Mouse (Mus musculus) adrenal gland, postnatal 25 days (tissue): Measurements from ENCODE around the gene Napepld. TPM values are rescaled to one million over a fixed set of nuclear protein-coding genes. Genes with fewer than 3 reads are reported as not detected.
"Not testable (repeated sequence)": the region's sequence is repeated elsewhere in the genome, so short reads cannot be mapped to it uniquely, and the experiment has no call there.

Experiments used
- DNase-seq: peaks from one replicate; pipeline ENCODE4 v3.0.0; 2021; ENCODE audit warnings: mixed read lengths
- long read RNA-seq: library from polyadenylated mRNA; stranded (forward); transcript quantifications from one replicate; pipeline ENCODE4 v2.0.0, GENCODE M21; 2021
- total RNA-seq: library from RNA; stranded (reverse); gene quantifications from 2 replicates; pipeline ENCODE4 v1.2.3, GENCODE M21; 2021

Gene Napepld
- 47.6 and 63.1 TPM in 2 replicates for total RNA-seq
- long read RNA-seq, transcript Napepld-201 (5 exons, 3,724 nt), result major isoform, 18 of 38 reads
- long read RNA-seq, partial matches to known transcripts, result 7 of 38 reads
- long read RNA-seq, other reads (novel, unspliced or antisense), result 9 of 38 reads

DNA sequence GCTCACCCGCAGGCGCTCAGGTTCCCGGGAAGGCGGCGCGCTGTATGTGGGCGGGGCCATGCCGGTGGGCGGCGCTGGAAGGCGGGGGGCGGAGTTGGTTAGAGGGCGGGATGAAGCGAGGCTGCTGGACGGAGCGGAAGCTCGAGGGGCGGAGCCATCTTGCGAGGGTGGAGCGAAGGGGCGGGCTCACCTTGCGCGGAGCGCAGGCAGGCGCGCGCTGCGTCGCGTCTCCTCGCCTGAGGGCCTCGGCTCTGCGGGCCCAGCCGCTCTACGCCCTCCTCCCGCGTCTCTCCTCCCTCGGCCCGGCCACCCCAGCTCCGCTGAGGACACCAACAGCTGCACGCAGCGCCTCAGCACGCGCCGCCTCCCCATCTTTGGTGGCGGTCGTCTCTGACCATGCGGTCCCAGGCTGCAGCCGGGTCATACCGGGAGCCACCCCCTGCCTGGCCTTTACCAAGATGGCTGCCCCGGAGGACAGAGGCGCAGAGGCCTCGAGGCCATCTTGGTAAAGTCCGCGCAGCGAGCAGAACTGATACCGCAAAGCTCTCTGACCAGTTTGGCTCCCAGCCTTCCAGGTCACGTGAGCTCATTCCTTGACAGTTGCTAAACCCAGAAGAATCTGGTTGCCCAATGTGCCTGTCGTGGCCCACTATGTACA, at the start of gene Napepld:
TSS of gene Napepld (minus strand) at position 46 of the 658 bp plus-strand sequence.
- peak; percentile 99 for DNase-seq

DNA sequence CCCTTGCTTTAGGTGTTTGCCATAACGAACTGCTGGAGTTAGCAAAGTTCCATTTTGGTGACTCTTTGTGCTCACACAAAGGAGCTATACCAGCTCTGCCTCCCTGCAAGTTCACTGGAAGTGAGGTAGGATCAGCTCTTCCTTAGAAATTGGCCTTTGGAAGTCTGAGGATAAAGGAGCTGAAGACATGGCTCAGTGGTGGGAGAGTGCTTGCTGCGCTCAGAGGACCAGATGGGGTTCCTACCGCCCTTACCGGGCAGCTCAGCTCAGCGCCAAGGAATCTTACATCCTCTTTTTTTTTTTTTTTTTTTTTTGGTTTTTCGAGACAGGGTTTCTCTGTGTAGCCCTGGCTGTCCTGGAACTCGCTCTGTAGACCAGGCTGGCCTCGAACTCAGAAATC, 44.8 kb upstream of the Napepld start:
- no peak for DNase-seq

DNA sequence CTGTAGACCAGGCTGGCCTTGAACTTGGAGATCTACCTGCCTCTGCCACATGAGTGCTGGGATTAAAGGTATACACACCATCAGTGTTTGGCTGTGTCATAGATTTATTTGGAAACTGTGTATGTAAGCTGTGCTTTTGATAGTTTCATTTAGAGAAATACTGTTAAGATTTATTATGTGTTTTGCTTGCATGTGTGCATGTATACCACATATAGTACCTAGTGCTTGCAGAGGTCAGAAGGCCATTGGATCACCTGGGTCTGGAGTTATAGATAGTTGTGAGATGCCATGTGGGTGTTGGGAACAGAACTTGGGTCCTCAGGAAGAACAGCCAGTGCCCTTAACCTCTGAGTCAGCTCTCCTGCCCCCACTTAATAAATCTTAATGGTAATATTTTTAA, 43.5 kb upstream of the Napepld start:
- DNase-seq, result no peak

DNA sequence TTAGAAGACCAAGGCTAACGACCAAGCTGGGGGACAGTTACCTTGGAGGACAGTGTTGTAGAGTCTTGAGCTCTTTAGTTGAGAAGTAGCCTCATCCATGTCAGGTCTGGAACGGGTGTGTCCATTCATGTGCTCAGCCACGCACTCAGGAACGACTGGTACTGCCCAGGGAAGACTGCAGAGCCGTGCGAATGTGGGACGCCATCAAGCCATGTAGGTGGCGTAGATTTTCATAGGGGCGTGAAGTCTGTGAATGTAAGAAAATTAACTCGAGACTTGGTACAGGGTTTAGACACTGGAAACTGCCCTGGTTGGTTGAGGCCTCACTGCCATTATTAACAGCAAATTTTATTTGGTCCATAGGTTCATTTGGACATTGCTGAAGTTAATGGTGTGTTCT, 42.4 kb upstream of the Napepld start:
- DNase-seq, result no peak

DNA sequence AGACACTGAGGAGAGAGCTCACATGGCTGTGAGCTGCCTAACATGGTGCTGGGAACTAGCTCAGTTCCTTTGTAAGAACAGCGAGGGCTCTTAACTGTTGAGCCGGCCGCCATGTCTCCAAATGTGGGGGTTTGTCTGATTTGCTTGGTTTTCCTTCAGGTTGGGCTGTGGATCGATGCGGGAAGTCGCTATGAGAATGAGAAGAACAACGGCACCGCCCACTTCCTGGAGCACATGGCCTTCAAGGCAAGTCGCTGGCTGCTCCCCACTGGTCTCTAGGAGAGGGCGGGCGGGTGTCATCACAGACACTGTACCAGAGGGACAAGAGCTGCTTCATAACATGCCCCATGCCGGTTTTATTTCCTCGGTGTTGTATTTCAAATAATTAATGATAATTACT, 38.7 kb upstream of the Napepld start:
- no peak for DNase-seq

DNA sequence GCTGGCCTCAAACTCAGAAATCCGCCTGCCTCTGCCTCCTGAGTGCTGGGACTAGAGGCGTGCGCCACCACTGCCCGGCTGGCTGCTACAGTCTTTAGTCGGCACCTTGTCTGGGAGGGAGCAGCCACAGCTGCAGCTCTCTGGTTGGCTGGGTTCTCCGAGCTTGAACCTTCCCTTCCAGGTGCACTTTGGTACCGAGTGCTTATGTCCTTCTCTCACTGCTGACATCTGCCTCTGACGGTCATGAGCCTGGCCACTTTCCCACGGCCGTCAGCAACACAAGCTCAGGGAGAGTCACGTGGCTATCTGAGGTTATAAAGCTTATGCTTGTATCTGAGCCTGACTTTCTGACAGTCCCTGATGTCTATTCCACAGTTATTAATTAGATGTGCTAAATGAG, 37.9 kb upstream of the Napepld start:
- no peak for DNase-seq

DNA sequence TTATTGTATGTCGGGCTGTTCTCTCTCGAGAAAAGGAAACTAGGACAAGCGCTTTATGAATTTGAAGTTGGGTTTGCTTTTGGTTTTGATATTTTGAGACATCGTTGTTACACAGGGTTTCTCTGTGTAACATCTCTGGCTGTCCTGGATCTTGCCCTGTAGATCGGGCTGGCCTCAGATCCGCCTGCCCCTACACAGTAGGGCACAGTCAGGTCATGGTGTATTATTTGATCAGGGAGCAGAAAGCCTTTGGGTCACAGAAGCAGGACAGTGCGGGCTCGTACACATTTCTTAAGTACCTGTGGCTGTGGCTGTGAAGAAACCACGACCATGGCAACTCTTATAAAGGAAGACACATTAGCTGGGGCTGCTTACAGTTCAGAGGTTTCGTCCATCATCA, 36.4 kb upstream of the Napepld start:
- DNase-seq, result no peak

DNA sequence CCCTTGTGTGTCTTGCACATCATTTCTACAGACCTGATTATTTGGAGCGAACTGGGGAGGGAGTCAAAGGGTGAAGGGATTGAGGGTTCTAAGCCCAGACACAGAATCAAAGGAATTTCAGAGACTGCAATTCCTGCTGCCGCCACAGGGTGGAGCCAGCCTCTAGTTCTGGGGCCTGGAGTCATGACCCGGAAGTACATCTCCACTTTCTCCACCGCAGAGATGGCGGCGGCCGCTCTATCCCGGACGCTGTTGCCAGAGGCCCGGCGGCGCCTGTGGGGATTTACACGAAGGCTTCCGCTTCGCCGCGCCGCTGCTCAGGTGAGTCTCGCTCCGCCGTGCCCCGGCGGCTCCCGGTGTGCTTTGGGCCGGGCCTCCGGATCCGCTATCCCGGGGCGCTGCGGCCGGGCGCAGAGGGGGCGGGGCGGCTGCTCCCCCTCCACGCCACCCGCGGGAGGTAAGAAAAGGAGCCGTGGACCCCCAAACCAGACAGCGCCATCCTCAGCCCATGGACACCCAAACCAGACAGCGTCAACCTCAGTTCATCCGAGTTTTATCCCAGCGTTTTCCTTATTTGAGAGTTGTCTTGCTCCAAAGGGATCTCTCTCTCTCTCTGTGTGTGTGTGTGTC, 35.9 kb upstream of the Napepld start, which contains the start of gene Pmpcb:
TSS of gene Pmpcb (plus strand) at position 186 of the 630 bp plus-strand sequence.
- DNase-seq, result peak; percentile 82

DNA sequence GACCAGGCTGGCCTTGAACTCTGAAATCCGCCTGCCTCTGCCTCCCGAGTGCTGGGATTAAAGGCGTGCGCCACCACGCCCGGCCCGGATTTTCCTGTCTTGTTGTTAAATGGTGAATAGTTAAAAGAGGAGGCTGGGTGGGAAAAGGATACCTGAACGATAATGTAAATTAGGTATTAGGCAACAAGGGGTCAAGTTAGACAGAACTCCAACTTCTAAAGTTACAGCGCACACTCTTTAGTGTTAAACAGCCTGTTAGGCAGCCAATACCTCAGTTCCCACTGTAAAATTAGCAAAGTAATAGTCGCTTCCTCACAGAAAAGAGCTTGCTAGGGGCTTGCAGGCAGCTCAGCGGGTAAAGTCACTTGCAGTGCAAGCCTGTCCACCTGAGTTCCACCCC, 34.9 kb upstream of the Napepld start:
- DNase-seq, result no peak

DNA sequence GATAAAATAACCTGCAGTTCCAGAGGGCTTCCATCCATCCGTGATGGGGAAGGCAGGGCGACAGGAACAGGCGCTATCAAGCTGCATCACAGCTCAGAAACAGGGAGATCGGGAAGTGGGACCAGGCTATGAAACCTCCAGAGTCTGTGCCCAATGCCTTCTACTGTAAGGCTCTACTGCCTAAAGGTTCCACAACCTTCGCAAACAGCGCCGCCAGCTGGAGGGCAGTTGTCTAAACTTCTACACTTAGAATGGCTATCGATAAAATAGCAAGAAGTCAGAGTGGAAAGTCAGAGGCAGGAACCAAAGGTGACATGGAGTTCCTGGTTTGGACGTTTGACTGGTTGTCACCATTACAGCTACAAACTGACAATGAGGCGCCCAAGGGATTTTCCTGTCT, 34.4 kb upstream of the Napepld start:
- peak; percentile 91 for DNase-seq

DNA sequence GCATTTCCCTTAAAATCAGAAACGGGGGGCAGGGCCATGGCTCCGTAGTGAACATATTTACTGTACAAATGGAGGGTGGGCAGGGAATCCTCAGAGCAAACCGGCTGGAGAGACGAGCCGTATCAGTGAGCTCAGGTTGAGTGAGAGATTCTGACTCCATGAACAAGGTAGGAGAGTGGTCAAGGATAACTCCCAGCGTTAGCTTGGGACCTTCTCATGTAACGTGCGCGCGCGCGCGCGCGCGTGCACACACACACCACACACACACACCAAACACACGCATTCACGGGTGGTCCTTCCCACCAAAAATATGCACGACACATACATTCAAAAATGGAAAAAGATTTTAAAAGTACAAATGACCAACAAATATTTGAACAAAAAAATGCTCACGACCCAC, 33.9 kb upstream of the Napepld start:
- no peak for DNase-seq

DNA sequence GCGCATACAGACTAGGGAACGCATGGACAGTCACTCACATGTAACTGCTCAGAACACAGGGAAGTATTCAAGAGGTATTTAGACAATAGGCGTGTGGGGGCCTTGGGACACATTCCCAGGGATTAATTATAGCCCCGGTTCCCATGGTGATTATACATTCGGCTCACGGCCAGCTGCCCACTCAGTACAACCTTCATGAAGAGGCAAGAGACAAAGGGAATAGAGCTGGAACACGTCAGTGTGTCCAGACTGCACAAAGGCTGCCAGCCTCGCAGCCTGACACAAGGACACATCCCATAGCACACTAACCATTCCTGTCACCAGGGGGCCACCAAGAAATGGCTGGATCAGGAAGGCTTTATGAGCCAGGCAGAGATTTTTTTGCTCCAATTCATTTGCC, 31.7 kb upstream of the Napepld start:
- peak; percentile 81 for DNase-seq

DNA sequence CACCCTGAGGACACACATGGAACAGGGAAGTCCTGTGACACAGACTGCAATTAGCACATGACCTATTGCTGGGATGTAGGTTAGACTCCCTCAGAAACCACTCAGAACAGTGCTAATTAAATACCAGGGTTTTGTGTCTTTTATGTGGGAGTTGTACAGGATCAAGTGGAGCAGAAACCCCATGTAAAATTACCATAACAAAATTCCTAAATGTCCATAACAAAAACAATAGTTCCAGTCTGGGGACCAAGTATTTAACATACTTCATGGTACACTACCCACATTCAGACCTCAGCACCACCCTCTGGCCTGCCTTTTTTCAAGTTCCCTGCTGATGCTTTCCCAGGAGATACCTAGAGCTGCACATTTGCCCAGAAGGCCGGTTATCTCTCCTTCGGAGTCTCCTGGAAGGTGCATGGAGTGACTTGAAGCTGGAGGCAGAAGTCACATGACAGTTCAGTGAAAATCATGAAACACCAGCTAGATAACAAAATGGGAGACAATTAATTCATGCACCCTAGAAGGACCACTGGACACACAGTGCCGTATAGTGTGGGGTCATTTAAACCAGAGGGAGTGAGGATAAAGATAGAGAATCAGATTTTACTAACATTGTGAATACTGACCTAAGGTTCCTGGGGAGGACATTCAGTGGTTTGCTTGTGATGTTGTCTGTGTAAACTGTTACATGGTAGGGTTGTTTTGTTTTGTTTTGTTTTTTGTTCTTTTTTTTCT, 31.1 kb upstream of the Napepld start:
- no peak for DNase-seq

DNA sequence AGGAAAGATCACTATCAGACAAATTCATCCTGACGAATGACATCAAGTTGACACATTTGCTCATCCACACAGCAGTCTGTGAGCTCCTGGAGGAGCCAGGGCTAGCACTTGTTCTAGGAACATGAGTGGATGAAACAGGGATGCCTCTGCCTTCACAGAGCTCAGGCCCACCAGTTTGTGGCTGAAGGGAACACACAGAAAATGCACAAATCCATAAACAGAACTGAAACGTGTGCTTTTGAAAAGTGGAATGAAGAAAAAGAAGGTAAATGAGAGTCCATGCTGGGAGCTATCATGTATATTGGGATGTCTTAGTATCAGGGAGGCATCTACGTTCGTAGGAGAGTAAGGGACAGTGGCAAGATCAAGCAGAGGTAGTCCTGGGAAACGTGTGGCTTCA, 27.9 kb upstream of the Napepld start:
- DNase-seq, result no peak

DNA sequence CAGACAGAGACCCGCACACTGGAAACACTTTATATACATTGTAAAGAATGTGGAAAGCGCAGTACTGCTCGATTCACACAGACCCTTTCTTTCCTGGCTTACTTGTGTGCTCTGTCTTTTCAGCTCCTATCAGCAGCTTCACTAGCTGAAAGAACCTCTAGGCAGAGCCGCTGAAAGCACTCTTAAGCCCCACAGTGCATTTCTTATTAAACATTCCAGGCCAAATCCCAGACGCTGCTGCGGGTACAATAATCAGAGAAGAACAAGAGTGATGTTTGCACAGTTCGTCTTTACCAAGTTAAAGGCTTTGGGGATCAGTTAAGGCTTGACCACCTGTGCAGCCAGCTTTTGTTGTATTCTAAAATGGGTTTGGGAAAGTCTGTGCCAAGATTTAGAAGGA, 23.7 kb upstream of the Napepld start:
- no peak for DNase-seq

DNA sequence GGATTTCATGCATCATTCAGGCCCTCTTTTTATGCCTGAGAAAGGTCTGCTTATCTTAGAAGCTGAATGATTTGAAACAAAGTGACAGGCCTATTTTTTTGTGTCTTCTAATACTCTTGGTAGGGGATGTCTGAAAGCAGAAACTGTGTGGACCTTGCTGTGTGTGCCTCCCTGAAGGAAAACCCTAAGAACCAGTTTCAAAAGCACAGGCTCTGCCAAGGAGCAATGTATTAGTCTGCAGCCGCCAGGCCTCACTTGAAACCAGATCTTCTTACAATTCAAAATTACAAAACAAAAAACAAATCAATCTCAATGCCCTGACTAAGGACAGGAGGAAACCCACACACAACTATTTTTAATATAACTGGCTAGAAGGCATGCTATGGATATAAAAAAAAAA, 23.2 kb upstream of the Napepld start:
- no peak for DNase-seq

DNA sequence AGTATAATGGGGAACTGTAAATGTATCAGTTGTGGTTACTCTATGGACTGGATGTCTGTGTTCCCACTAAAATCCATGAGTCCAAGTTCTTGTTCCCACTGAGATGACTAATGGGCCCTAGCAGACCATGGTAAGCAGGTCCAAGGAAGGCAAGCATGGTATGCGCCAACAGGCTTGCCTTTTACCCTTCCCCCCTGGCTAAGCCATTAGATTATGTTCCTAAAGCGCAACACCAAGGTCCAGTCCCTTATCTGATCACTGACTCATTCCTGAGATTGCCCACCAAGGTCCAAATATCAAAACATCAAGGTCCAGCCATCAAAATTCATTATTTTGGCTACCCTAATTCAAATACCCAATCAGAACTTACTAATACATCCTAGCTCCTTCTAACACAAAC, 18.0 kb upstream of the Napepld start:
- no peak for DNase-seq

DNA sequence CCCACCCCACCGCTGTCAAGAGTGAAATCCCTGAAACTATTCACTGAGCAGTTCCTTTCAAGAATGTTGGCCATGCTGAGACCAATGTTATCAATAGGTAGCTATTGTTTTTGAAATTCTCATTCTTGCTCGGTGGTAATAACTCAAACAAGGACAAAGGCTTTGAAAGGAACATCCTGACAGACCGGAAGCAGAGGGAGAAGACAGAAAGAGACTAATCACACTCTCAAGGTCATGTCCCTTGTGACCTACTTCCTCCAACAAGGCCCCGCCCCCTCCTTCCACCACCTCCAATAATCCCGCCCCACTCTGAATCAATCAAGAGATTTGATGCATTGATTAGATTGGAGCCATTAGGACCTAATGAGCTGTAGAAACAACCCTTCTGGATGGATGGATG, 17.4 kb upstream of the Napepld start:
- DNase-seq, result no peak

DNA sequence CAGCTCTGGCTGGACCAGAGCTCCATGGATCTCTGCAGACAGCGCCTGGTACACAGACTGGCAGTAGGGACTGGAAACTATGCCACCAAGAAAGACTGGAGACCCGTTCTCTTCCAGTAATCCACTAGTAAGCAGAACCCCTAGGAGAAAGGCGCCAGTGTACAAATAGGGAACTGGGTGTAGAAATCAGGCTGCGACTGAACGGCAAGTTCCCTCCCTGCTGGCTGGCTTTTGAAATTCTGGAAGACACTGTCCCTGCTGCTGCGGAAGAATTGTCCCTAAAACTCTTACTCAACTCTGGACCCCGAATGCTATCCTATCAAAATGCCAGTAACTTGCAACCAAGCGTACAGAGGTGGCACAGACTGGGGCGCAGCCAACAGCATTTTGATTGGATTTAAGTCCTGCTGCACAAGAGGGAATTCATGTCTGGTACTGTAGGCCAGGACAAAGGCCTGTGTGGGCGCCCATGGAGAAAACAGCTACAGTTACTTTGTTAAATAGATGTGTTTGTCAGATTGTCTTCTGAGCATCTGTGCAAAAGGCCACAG, 16.0 kb upstream of the Napepld start:
- DNase-seq, result no peak

DNA sequence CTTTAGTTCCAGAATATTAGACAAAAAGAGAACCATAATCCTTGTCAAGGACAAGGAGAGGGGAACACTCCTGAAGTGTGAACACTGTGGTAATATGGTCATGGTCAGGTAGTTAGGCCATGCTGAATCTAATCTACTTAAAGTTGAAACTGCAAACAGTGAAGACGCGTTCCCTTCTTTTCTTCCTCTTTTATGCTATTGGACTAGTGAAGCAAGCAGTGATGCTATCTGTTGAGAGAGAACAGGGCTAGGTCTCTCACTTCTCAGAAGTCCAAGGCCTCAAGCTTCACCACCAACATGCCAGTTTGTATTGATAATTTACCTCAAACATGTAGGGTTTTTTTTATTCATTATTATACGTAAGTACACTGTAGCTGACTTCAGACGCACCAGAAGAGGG, 13.3 kb upstream of the Napepld start:
- no peak for DNase-seq

DNA sequence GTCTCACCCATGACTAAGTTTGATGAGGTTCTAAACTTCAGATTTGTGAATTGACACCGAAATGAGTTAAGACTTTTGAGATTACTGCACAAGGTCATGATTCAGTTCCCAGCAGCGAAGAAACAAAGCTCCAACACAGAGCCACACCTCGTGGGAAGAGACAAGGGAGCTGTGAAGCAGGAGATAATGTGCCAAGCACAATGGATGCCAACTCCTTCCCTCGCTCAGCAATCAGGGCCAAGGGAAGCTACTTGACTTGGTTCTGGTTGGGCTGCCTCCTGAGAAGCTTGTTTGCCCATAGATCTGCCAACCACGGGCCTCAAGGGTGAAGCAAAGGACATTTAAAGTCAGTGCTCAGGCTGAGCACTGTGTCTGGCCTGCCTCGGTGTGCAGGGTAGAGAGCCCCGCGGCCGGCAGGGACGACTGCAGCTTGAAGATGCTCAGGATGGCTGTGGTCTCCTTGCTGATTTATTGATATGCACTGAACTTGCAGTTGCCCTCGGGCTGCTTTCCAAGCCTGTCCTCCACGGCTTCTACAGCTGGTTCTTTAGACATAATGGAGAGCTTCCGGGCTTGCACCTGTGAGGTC, 11.0 kb upstream of the Napepld start:
- DNase-seq, result no peak

DNA sequence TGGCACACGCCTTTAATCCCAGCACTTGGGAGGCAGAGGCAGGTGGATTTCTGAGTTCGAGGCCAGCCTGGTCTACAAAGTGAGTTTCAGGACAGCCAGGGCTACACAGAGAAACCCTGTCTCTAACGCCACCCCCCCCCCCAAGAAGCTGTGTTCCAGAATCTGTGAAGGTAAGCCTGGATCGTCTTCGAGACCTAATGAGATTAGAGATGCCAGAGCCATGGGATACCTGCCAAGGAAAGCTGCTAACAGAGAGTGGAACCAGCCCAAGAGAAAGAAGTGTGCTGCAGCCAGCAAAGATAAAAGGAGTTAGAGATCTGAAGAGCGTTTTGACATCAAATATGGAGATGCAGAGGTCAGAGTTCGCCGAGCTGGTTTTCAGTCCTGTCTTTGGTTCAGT, 6.8 kb upstream of the Napepld start:
- DNase-seq, result not testable (repeated sequence)

DNA sequence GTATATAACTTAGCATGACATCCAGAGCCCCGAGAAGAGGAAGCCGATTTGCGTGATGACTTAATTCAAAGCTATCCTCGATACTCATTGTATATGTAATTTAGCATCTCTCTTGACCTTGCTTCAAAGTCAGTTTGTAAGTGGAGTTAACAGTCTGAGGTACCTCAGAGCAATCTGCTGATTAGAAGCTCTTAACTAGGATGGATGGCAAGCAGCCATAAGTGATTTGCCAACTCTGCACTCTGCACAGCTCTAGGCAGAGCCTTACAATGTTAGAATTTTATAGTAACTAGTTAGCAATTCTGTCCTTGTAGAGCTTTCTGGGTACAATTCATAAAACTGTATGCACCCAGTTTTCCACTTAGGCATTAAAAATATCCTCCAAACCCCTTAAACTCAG, 5.3 kb upstream of the Napepld start:
- no peak for DNase-seq
